Comparison of ENCODE assay signal across 20 mouse cellular contexts in the genomic region with DNA sequence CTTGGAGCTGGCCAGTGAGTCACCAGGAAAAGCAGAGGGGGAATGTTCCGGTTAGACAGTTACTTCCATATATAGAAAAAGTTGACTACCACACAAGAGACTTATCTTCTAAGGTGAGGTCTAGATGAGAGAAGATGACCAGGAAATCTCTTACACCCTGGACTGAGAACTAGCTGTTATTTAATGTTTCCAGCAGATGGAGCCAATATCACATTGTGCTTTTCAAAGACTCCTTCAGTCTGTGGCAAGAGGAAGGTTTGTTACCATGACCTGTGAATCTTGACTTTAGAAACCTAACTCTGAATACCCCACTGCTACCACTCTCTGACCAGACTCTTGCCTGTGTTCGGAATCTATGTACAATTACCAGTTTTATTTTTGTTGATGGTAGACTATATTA. TPM values are rescaled to one million over a fixed set of nuclear protein-coding genes. Genes with fewer than 3 reads are reported as not detected.
DNase-seq lines count a peak whose midpoint lies in the region; ATAC-seq and TF ChIP-seq lines count a peak whose summit lies in the region.
"Had no signal": no experiment of that assay in that cellular context is flagged by ENCODE, and none has a peak within 500 bp of the region (broad histone marks: within the 10 kb centered on the region; RNA-seq: fewer than 3 reads in every experiment).

No protein-coding gene starts in this region.

- dilution Hi-C loops in CH12.LX (cut with MboI; ENCODE audit: extremely low pct_ligation_motif_present, extremely low pct_unique_long_range_greater_than_20kb, low sequenced_read_pairs) = no loop called here

- H3K9ac ChIP-seq in forebrain, postnatal 0 days = no peak overlapping the region
- no peak overlapping the region for H3K9ac ChIP-seq in forebrain, embryonic 16.5 days (replicated peaks; ENCODE audit: low read depth, low read length)
- no peak overlapping the region for H3K9ac ChIP-seq in CH12.LX (ENCODE audit: insufficient read depth, low read depth)
- H3K9ac ChIP-seq: embryonic facial prominence, embryonic 13.5 days; forebrain, embryonic 12.5 days had no signal

- TF ChIP-seq CTCF in forebrain, postnatal 0 days (IDR thresholded peaks at IDR 0.05; ENCODE audit: low read depth) = peak; percentile 65
- peak; percentile 74 for TF ChIP-seq CTCF in layer of hippocampus, adult 2 months (conservative IDR thresholded peaks at IDR 0.05)
- TF ChIP-seq CTCF in CH12.LX (conservative IDR thresholded peaks at IDR 0.05 in 1 of 2, IDR thresholded peaks at IDR 0.05 in 1 of 2; ENCODE audit: low read depth in 2 of 2, low read length in 2 of 2) = peak in 1 of 2 experiments; percentile 13; a peak in 1 of 4 replicates
- peak; percentile 28 for TF ChIP-seq CTCF in cortical plate, adult 2 months (IDR thresholded peaks at IDR 0.05; ENCODE audit: extremely low read depth, insufficient read depth, low read length)

- DNase-seq in forebrain, postnatal 0 days = peak; percentile 36
- DNase-seq in layer of hippocampus, adult 2 months (ENCODE audit: low spot score in 2 of 2) = no peak
- no peak for DNase-seq in layer of hippocampus, adult 9-11 months
- DNase-seq in CH12.LX (ENCODE audit: extremely low read depth) = no peak
- no peak for DNase-seq in adrenal gland, adult 18-20 months (ENCODE audit: low spot score in 2 of 2)
- DNase-seq in left cerebral cortex, postnatal 14 days (ENCODE audit: low spot score in 2 of 2) = no peak
- DNase-seq: adrenal gland, postnatal 36 days; cerebellum, adult 18-20 months; gastrocnemius, postnatal 25 days; heart, postnatal 10 days had no signal

- H3K36me3 ChIP-seq in forebrain, postnatal 0 days (ENCODE audit: insufficient read depth) = no peaks in the 10 kb centered on the region
- no peaks in the 10 kb centered on the region for H3K36me3 ChIP-seq in forebrain, embryonic 16.5 days (ENCODE audit: control insufficient read depth, insufficient read depth)
- H3K36me3 ChIP-seq in CH12.LX (replicated peaks in 1 of 2; ENCODE audit: control insufficient read depth in 1 of 2, insufficient read depth in 1 of 2, low read length in 1 of 2) = no peaks in the 10 kb centered on the region
- H3K36me3 ChIP-seq: embryonic facial prominence, embryonic 13.5 days; forebrain, embryonic 12.5 days had no signal

- in situ Hi-C loops in CH12.LX (cut with MboI; ENCODE audit: low pct_ligation_motif_present, low pct_unique_long_range_greater_than_20kb, low sequenced_read_pairs) = no loop called here

- WGBS in forebrain, postnatal 0 days = 92% methylated on average over 2 of the region's 2 CpGs
- 94% methylated on average over 2 of the region's 2 CpGs for WGBS in forebrain, embryonic 16.5 days

- no peak overlapping the region for H3K4me3 ChIP-seq in forebrain, postnatal 0 days (ENCODE audit: low read depth, low read length)
- no peak overlapping the region for H3K4me3 ChIP-seq in forebrain, embryonic 16.5 days (replicated peaks; ENCODE audit: low read length)
- H3K4me3 ChIP-seq in layer of hippocampus, adult 2 months = no peak overlapping the region
- no peak overlapping the region for H3K4me3 ChIP-seq in CH12.LX (replicated peaks in 1 of 3; ENCODE audit: low read depth in 2 of 3, low read length in 2 of 3, poor library complexity in 1 of 3)
- no peak overlapping the region for H3K4me3 ChIP-seq in cortical plate, adult 2 months (ENCODE audit: insufficient read depth, low read length)
- H3K4me3 ChIP-seq: embryonic facial prominence, embryonic 13.5 days; forebrain, embryonic 12.5 days had no signal

- H3K9me3 ChIP-seq in forebrain, postnatal 0 days (ENCODE audit: low read length) = no peaks in the 10 kb centered on the region
- H3K9me3 ChIP-seq in forebrain, embryonic 16.5 days (ENCODE audit: control insufficient read depth, low read length) = no peaks in the 10 kb centered on the region
- peaks cover 26% of the 10 kb centered on the region for H3K9me3 ChIP-seq in CH12.LX (replicated peaks; ENCODE audit: low read length)
- H3K9me3 ChIP-seq: embryonic facial prominence, embryonic 13.5 days; forebrain, embryonic 12.5 days had no signal

- no peak for TF ChIP-seq EP300 in CH12.LX (IDR thresholded peaks at IDR 0.05; ENCODE audit: low read length)

- no peaks in the 10 kb centered on the region for H3K27me3 ChIP-seq in forebrain, postnatal 0 days (ENCODE audit: insufficient read depth, low read length)
- H3K27me3 ChIP-seq in forebrain, embryonic 16.5 days (replicated peaks; ENCODE audit: control insufficient read depth, insufficient read depth, low read length) = no peaks in the 10 kb centered on the region
- no peaks in the 10 kb centered on the region for H3K27me3 ChIP-seq in CH12.LX (replicated peaks)
- H3K27me3 ChIP-seq: embryonic facial prominence, embryonic 13.5 days; forebrain, embryonic 12.5 days had no signal

- no peak overlapping the region for H3K27ac ChIP-seq in forebrain, postnatal 0 days (ENCODE audit: low read depth, low read length)
- H3K27ac ChIP-seq in forebrain, embryonic 16.5 days (ENCODE audit: low read length) = no peak overlapping the region
- no peak overlapping the region for H3K27ac ChIP-seq in layer of hippocampus, adult 2 months
- H3K27ac ChIP-seq in CH12.LX (ENCODE audit: insufficient read depth, low read depth) = no peak overlapping the region
- H3K27ac ChIP-seq in cortical plate, adult 2 months (ENCODE audit: insufficient read depth, low read length) = no peak overlapping the region
- H3K27ac ChIP-seq: embryonic facial prominence, embryonic 13.5 days; forebrain, embryonic 12.5 days had no signal

- H3K4me2 ChIP-seq in forebrain, postnatal 0 days (ENCODE audit: low read depth) = no peak overlapping the region
- H3K4me2 ChIP-seq in forebrain, embryonic 16.5 days (ENCODE audit: low read length) = no peak overlapping the region
- no peak overlapping the region for H3K4me2 ChIP-seq in CH12.LX (ENCODE audit: insufficient read depth, low read depth, poor library complexity, severe bottlenecking)
- H3K4me2 ChIP-seq: embryonic facial prominence, embryonic 13.5 days; forebrain, embryonic 12.5 days had no signal

- no peak for TF ChIP-seq POLR2A in CH12.LX (IDR thresholded peaks at IDR 0.05; ENCODE audit: low read depth, low read length)
- TF ChIP-seq POLR2A in cortical plate, adult 2 months (IDR thresholded peaks at IDR 0.05; ENCODE audit: extremely low read depth, insufficient read depth, low read length) = no peak

- intact Hi-C loops in left cerebral cortex, postnatal 14 days (cut with DNase I) = loop anchor here (5.0 kb wide), 1 partner anchor 1274 kb away; no protein-coding TSS in a partner anchor

- ATAC-seq in forebrain, postnatal 0 days = no peak
- no peak for ATAC-seq in forebrain, embryonic 16.5 days
- ATAC-seq: inflammation-experienced regulatory T-cells, adult 6 months had no signal

- TF ChIP-seq RAD21 in CH12.LX (IDR thresholded peaks at IDR 0.05; ENCODE audit: low read depth, low read length) = peak; percentile 2

- H3K4me1 ChIP-seq in forebrain, postnatal 0 days (ENCODE audit: insufficient read depth) = no peaks in the 10 kb centered on the region
- no peaks in the 10 kb centered on the region for H3K4me1 ChIP-seq in forebrain, embryonic 16.5 days (replicated peaks; ENCODE audit: control insufficient read depth, insufficient read depth, low read length)
- H3K4me1 ChIP-seq in CH12.LX (ENCODE audit: control insufficient read depth in 1 of 2, insufficient read depth in 2 of 2) = no peaks in the 10 kb centered on the region
- H3K4me1 ChIP-seq in cortical plate, adult 2 months (ENCODE audit: control insufficient read depth, insufficient read depth, low read length) = no peaks in the 10 kb centered on the region
- H3K4me1 ChIP-seq: embryonic facial prominence, embryonic 13.5 days; forebrain, embryonic 12.5 days had no signal

- no peaks in the 10 kb centered on the region for H3K79me2 ChIP-seq in CH12.LX (replicated peaks; ENCODE audit: control insufficient read depth, extremely low read depth, insufficient read depth, poor library complexity, severe bottlenecking)

TF ChIP-seq in CH12.LX, 34 proteins besides CTCF, POLR2A, EP300 and RAD21 (continues in another document):
- TF ChIP-seq POLR2AphosphoS2 (IDR thresholded peaks at IDR 0.05; ENCODE audit: low read depth, low read length) (no peak), TCF12 (IDR thresholded peaks at IDR 0.05; ENCODE audit: low read depth, low read length) (no peak), MEF2A (IDR thresholded peaks at IDR 0.05; ENCODE audit: borderline replicate concordance, low read depth, low read length) (no peak), ZKSCAN1 (IDR thresholded peaks at IDR 0.05; ENCODE audit: borderline replicate concordance, low read depth, low read length) (no peak), SMC3 (IDR thresholded peaks at IDR 0.05; ENCODE audit: low read depth, low read length) (no peak), NELFE (IDR thresholded peaks at IDR 0.05; ENCODE audit: low read depth, low read length) (no peak), RCOR1 (conservative IDR thresholded peaks at IDR 0.05; ENCODE audit: low read depth, low read length) (no peak), MAFK (IDR thresholded peaks at IDR 0.05; ENCODE audit: insufficient replicate concordance, low read length) (no peak), IRF4 (IDR thresholded peaks at IDR 0.05; ENCODE audit: low read depth, low read length) (no peak), USF1 (IDR thresholded peaks at IDR 0.05; ENCODE audit: low read depth, low read length) (no peak), MYC (IDR thresholded peaks at IDR 0.05; ENCODE audit: low read depth, low read length) (no peak)

RNA-seq across cellular contexts. Expression of gene Rbm11, which starts 35.2 kb away (rescaled TPM):
- 7.5 and 9.1 TPM in 2 replicates for total RNA-seq in forebrain, postnatal 0 days (2014; rRNA removed)
- polyA plus RNA-seq in forebrain, postnatal 0 days (2015; fragmentation: Nextera tagmentation; extraction: Ambion mirVana) = 3.8 and 5.2 TPM in 2 replicates
- 0.67 and 1.5 TPM in 2 replicates for polyA plus RNA-seq in forebrain, embryonic 16.5 days (2015; fragmentation: Nextera tagmentation; extraction: Ambion mirVana)
- 1 to 10 TPM; 6.1 to 7.7 TPM for total RNA-seq in layer of hippocampus, adult 2 months (2021)
- total RNA-seq in CH12.LX (2012; rRNA removed) = not detected in 2 replicates
- not detected in 2 replicates for total RNA-seq in CH12.LX (2014; rRNA removed)
- not detected in 2 replicates for polyA plus RNA-seq in CH12.LX (2012; ENCODE audit: insufficient read length, low read depth)
- polyA plus RNA-seq in cortical plate, adult 2 months (2012; rRNA removed) = 4.8 TPM in 2 replicates
- total RNA-seq in adrenal gland, adult 18-20 months (2021) = 1 to 10 TPM; 1.3 to 1.4 TPM
- total RNA-seq in left cerebral cortex, postnatal 14 days (2021) = 1 to 10 TPM; 4.9 to 6.8 TPM
- total RNA-seq: gastrocnemius, postnatal 25 days; liver, adult 2 months had no signal
- polyA plus RNA-seq: liver, adult 2 months had no signal

RNA-seq across cellular contexts. Expression of gene Lipi, which starts 42.0 kb away (rescaled TPM):
- total RNA-seq in forebrain, postnatal 0 days (2014; rRNA removed) = 0.10 TPM in 1 of 2 replicates, not detected in the other
- not detected in 2 replicates for polyA plus RNA-seq in forebrain, postnatal 0 days (2015; fragmentation: Nextera tagmentation; extraction: Ambion mirVana)
- polyA plus RNA-seq in forebrain, embryonic 16.5 days (2015; fragmentation: Nextera tagmentation; extraction: Ambion mirVana) = 0.22 TPM in 1 of 2 replicates, not detected in the other
- total RNA-seq in layer of hippocampus, adult 2 months (2021) = under 1 TPM in 1 of 2 experiments, not detected in 1; 0.17 TPM
- total RNA-seq in CH12.LX (2012; rRNA removed) (not detected in 2 replicates), CH12.LX (2014; rRNA removed) (not detected in 2 replicates)
- polyA plus RNA-seq in CH12.LX (2012; ENCODE audit: insufficient read length, low read depth) = not detected in 2 replicates
- polyA plus RNA-seq in cortical plate, adult 2 months (2012; rRNA removed) = not detected in 2 replicates
- total RNA-seq in adrenal gland, adult 18-20 months (2021) = not detected
- not detected for total RNA-seq in left cerebral cortex, postnatal 14 days (2021)
- total RNA-seq: adrenal gland, postnatal 36 days; gastrocnemius, postnatal 25 days; heart, postnatal 10 days; left cerebral cortex, postnatal 10 days; liver, adult 2 months had no signal
- polyA plus RNA-seq: forebrain, embryonic 12.5 days; inflammation-experienced regulatory T-cells, adult 6 months; large intestine, adult 2 months; liver, adult 2 months; neural tube, embryonic 14.5 days; thymus, postnatal 0 days had no signal
